Mouse (Mus musculus) small intestine, adult 2 months (tissue): ENCODE data around the gene Ap3b1.

ENCODE experiments used
- CTCF ChIP-seq: fragments of 200-500 bp; IDR thresholded peaks from 2 replicates; pipeline ENCODE4 v1.5.1; 2012; ENCODE audit warnings: low read depth, mild to moderate bottlenecking, control low read depth, inconsistent platforms, low read length, moderate library complexity, mixed read lengths; ENCODE audit not compliant: insufficient replicate concordance, insufficient read length; ENCODE audit errors: extremely low read depth
- POLR2A ChIP-seq: fragments of 200-500 bp; IDR thresholded peaks from 2 replicates; pipeline ENCODE4 v1.6.1; 2012; ENCODE audit warnings: low read depth, mild to moderate bottlenecking, control low read depth, inconsistent platforms, low read length, moderate library complexity

GRCm38 (mm10) chr13:94524669-94525238, 166.0 kb downstream of the Ap3b1 start:
- TF ChIP-seq CTCF (no peak), POLR2A (no peak)
